Mouse (Mus musculus): ENCODE results near the gene Ptpru. TPM values are rescaled to one million over a fixed set of nuclear protein-coding genes. Genes with fewer than 3 reads are reported as not detected.
"Not testable (repeated sequence)": the region's sequence is repeated elsewhere in the genome, so short reads cannot be mapped to it uniquely, and the experiment has no call there.

Ptpru gene
- polyA plus RNA-seq, 1 experiment from 2014 or later = 17.2 TPM

DNA sequence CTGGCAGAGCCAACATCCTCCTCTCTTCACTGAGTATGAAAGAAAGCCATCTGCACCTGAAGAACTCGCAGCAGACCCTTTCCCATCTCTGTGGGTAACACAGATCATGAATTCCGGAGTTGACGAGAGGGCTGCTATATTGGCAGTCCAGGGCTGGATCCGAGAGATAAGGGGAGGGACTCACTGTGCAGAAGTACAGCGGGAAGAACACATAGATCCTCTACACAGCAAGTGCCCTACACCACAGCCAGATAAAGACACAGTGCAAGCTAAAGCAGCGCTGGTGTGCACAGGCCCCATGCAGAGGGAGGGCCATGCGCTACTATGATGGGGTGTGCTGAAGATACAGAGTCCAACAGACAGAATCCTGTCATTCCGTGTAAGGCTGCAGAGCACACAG, 9.0 kb downstream of the Ptpru start:
- no peak for DNase-seq (ENCODE audit: low spot score)

GRCm38 (mm10) chr4:131826905-131827304, 11.2 kb downstream of the Ptpru start:
- DNase-seq (ENCODE audit: low spot score) = peak; percentile 68
- Histone ChIP-seq H3K4me1 (replicated peaks) (peaks cover 71% of the 10 kb centered on the region), H3K27ac (peak overlapping the region; percentile 70), H3K9me3 (no peaks in the 10 kb centered on the region), H3K27me3 (ENCODE audit: insufficient read depth, poor library complexity, severe bottlenecking) (no peaks in the 10 kb centered on the region; the same call in 1 of the 2 replicates), H3K4me3 (peak overlapping the region; percentile 23; the same call in 1 of the 2 replicates), H3K36me3 (peaks cover 5% of the 10 kb centered on the region; the same call in 1 of the 2 replicates)
- WGBS = 16% methylated on average over 6 of the region's 6 CpGs

More for the DNA sequence above, 9.0 kb downstream of the Ptpru start:
- Histone ChIP-seq H3K36me3 (no peaks in the 10 kb centered on the region), H3K9me3 (no peaks in the 10 kb centered on the region), H3K27me3 (ENCODE audit: insufficient read depth, poor library complexity, severe bottlenecking) (no peaks in the 10 kb centered on the region; the same call in 1 of the 2 replicates), H3K4me1 (replicated peaks) (peaks cover 87% of the 10 kb centered on the region), H3K4me3 (no peak overlapping the region), H3K27ac (peak overlapping the region; percentile 1; the same call in 1 of the 2 replicates)
- WGBS = 82% methylated on average over 8 of the region's 8 CpGs

GRCm38 (mm10) chr4:131825830-131826229, 12.3 kb downstream of the Ptpru start:
- H3K9me3 ChIP-seq = no peaks in the 10 kb centered on the region
- H3K4me1 ChIP-seq (replicated peaks) = peaks cover 73% of the 10 kb centered on the region
- peak overlapping the region; percentile 77 for H3K27ac ChIP-seq
- no peak for DNase-seq (ENCODE audit: low spot score)
- no peaks in the 10 kb centered on the region; the same call in 1 of the 2 replicates for H3K27me3 ChIP-seq (ENCODE audit: insufficient read depth, poor library complexity, severe bottlenecking)
- H3K4me3 ChIP-seq = no peak overlapping the region
- peaks cover 5% of the 10 kb centered on the region; the same call in 1 of the 2 replicates for H3K36me3 ChIP-seq
- WGBS = 43% methylated on average over 8 of the region's 8 CpGs

DNA sequence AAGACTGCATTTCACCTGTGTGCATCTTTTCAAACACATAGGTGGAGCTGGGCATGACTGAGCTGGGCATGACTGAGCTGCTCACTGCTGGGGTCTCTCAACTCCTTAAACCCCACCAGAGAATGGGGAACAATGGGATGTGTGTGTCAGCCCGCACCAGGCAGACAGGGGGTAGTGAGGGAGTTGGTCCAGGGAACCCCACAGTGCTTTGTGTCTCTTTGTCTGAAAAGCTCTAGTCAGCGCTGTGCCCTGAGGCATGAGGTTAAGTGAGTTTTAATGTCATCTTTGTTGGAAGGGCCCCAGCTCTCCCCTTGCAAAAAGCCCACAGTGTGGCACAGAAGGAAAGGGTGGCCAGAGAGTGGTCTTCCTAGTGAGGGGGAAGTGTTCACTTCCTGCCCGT, 13.1 kb downstream of the Ptpru start:
- Histone ChIP-seq H3K27ac (peak overlapping the region; percentile 77), H3K4me1 (replicated peaks) (peaks cover 73% of the 10 kb centered on the region), H3K9me3 (no peaks in the 10 kb centered on the region), H3K27me3 (ENCODE audit: insufficient read depth, poor library complexity, severe bottlenecking) (peaks cover 3% of the 10 kb centered on the region; the same call in 1 of the 2 replicates), H3K4me3 (no peak overlapping the region), H3K36me3 (peaks cover 5% of the 10 kb centered on the region; the same call in 1 of the 2 replicates)
- no peak for DNase-seq (ENCODE audit: low spot score)
- 17% methylated on average over 3 of the region's 3 CpGs for WGBS

DNA sequence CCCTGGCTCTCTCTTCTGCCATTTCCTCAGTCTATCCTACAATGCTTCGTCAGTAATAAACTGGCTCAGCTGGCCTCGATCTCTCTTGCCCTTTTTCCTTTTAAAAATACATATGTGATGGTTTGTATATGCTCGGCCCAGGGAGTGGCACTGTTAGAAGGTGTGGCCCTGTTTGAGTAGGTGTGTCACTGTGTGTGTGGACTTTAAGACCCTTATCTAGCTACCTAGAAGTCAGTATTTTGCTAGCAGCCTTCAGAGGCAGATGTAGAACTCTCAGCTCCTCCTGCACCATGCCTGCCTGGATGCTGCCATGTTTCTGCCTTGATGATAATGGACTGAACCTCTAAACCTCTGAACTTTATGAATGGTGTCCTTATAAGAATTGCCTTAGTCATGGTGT, 15.5 kb downstream of the Ptpru start:
- no peak overlapping the region for H3K4me3 ChIP-seq
- DNase-seq (ENCODE audit: low spot score) = no peak
- no peaks in the 10 kb centered on the region for H3K9me3 ChIP-seq
- 91% methylated on average over 3 of the region's 3 CpGs for WGBS
- peaks cover 17% of the 10 kb centered on the region for H3K36me3 ChIP-seq
- H3K4me1 ChIP-seq (replicated peaks) = peaks cover 61% of the 10 kb centered on the region
- H3K27me3 ChIP-seq (ENCODE audit: insufficient read depth, poor library complexity, severe bottlenecking) = peaks cover 12% of the 10 kb centered on the region; the same call in 1 of the 2 replicates
- H3K27ac ChIP-seq = no peak overlapping the region

DNA sequence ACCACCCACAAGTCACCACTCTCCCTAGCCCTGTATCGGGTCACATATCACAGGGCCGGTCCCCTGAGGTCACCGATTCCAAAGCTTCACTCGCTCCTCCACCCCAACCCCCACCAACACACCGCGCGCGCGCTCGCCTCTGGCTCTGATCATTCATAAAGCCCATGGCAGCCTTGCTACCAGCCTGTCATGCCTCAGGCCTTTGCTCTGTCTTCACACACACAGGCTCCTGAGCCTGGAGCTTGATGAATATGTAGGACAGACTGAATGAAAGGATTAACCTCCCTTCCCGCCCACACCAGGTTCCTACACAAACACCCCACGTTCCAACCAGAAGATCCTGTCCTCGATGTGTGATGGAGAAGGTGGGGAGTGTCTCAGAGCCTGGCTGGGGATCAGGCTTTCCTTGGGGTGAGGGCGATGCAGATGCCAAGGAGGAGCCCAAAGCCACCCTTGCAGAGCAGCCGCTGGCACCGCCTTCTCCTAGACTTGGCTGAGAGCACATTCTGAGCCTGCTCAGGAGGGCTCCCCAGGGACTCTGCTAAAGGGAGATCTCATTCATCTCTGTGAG, 16.8 kb downstream of the Ptpru start:
- Histone ChIP-seq H3K4me1 (replicated peaks) (peaks cover 48% of the 10 kb centered on the region), H3K9me3 (no peaks in the 10 kb centered on the region), H3K27me3 (ENCODE audit: insufficient read depth, poor library complexity, severe bottlenecking) (peaks cover 12% of the 10 kb centered on the region; the same call in 1 of the 2 replicates), H3K27ac (peak overlapping the region; percentile 68), H3K4me3 (no peak overlapping the region; the same call in 1 of the 2 replicates), H3K36me3 (peaks cover 17% of the 10 kb centered on the region)
- DNase-seq (ENCODE audit: low spot score) = peak; percentile 43
- 33% methylated on average over 16 of the region's 16 CpGs for WGBS

DNA sequence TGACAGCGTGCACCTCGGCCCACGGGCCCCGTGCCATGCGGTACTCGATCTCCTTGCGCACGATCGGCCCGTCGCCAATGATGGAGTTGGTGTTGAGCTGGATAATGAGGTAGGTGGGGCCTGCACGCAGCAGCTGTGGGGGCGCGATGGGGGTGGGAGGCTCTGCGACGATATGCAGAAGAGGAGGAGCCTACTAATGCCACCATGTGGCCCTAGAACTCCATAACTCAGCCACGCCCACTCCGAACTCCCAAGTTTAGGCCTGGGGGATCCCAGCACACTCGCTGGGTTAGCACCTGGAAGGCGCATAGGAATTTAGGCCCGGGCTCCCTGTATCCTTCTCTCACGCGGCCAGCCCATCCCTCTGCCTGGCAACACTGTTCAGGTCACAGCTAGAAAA, 19.2 kb downstream of the Ptpru start:
- 57% methylated on average over 23 of the region's 23 CpGs for WGBS
- DNase-seq (ENCODE audit: low spot score) = no peak
- no peak overlapping the region for H3K27ac ChIP-seq
- no peak overlapping the region for H3K4me3 ChIP-seq
- H3K4me1 ChIP-seq (replicated peaks) = peaks cover 29% of the 10 kb centered on the region
- H3K36me3 ChIP-seq = peaks cover 17% of the 10 kb centered on the region
- H3K27me3 ChIP-seq (ENCODE audit: insufficient read depth, poor library complexity, severe bottlenecking) = peaks cover 12% of the 10 kb centered on the region; the same call in 1 of the 2 replicates
- H3K9me3 ChIP-seq = no peaks in the 10 kb centered on the region

DNA sequence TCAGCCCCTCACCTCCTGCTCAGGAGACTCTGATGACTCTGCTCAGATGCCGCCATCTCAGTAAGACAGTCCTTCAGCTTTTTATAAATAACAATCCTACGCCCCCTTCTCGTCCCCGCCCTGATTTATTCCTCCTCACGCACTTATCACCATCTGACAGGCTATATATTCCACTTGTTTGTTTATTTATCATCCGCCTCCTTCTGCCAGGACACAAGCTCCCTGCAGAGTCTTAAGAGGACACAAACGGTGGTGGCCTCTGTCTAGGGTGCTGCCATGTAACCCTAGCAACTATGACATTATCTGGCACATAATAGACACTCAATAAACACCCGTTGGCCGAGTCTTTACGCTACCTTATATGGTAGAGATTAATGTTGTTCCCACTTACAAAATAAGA, 22.3 kb downstream of the Ptpru start:
- Histone ChIP-seq H3K27me3 (ENCODE audit: insufficient read depth, poor library complexity, severe bottlenecking) (peaks cover 12% of the 10 kb centered on the region; the same call in 1 of the 2 replicates), H3K4me3 (no peak overlapping the region), H3K36me3 (peaks cover 13% of the 10 kb centered on the region), H3K27ac (no peak overlapping the region), H3K4me1 (replicated peaks) (peaks cover 17% of the 10 kb centered on the region), H3K9me3 (no peaks in the 10 kb centered on the region)
- no peak for DNase-seq (ENCODE audit: low spot score)
- 85% methylated on average over 10 of the region's 10 CpGs for WGBS

GRCm38 (mm10) chr4:131814869-131815268, 23.2 kb downstream of the Ptpru start:
- WGBS = 88% methylated on average over 10 of the region's 10 CpGs

GRCm38 (mm10) chr4:131813798-131814197, 24.3 kb downstream of the Ptpru start:
- WGBS = 93% methylated on average over 7 of the region's 7 CpGs
- Histone ChIP-seq H3K36me3 (peaks cover 3% of the 10 kb centered on the region), H3K4me1 (replicated peaks) (0 out of 2 replicates have a peak, but pooled peaks cover 2% of the 10 kb centered on the region), H3K9me3 (no peaks in the 10 kb centered on the region), H3K4me3 (no peak overlapping the region), H3K27me3 (ENCODE audit: insufficient read depth, poor library complexity, severe bottlenecking) (no peaks in the 10 kb centered on the region; the same call in 1 of the 2 replicates), H3K27ac (no peak overlapping the region)
- DNase-seq (ENCODE audit: low spot score) = no peak

More at GRCm38 (mm10) chr4:131814869-131815268, 23.2 kb downstream of the Ptpru start:
- H3K36me3 ChIP-seq = peaks cover 12% of the 10 kb centered on the region
- H3K27me3 ChIP-seq (ENCODE audit: insufficient read depth, poor library complexity, severe bottlenecking) = peaks cover 8% of the 10 kb centered on the region; the same call in 1 of the 2 replicates
- H3K9me3 ChIP-seq = no peaks in the 10 kb centered on the region
- no peak overlapping the region for H3K27ac ChIP-seq
- DNase-seq (ENCODE audit: low spot score) = no peak
- no peak overlapping the region for H3K4me3 ChIP-seq
- peaks cover 8% of the 10 kb centered on the region; the same call in 1 of the 2 replicates for H3K4me1 ChIP-seq (replicated peaks)

GRCm38 (mm10) chr4:131812458-131812857, 25.6 kb downstream of the Ptpru start:
- Histone ChIP-seq H3K4me3 (no peak overlapping the region), H3K27ac (no peak overlapping the region), H3K4me1 (replicated peaks) (no peaks in the 10 kb centered on the region), H3K36me3 (no peaks in the 10 kb centered on the region), H3K9me3 (no peaks in the 10 kb centered on the region), H3K27me3 (ENCODE audit: insufficient read depth, poor library complexity, severe bottlenecking) (no peaks in the 10 kb centered on the region)
- WGBS = 86% methylated on average over 11 of the region's 11 CpGs
- DNase-seq (ENCODE audit: low spot score) = no peak

GRCm38 (mm10) chr4:131805255-131805654, 32.8 kb downstream of the Ptpru start:
- Histone ChIP-seq H3K27ac (no peak overlapping the region), H3K4me3 (no peak overlapping the region), H3K9me3 (no peaks in the 10 kb centered on the region), H3K4me1 (replicated peaks) (peaks cover 19% of the 10 kb centered on the region), H3K27me3 (ENCODE audit: insufficient read depth, poor library complexity, severe bottlenecking) (no peaks in the 10 kb centered on the region), H3K36me3 (0 out of 2 replicates have a peak, but pooled peaks cover 4% of the 10 kb centered on the region)
- no peak for DNase-seq (ENCODE audit: low spot score)
- 86% methylated on average over 3 of the region's 3 CpGs for WGBS

DNA sequence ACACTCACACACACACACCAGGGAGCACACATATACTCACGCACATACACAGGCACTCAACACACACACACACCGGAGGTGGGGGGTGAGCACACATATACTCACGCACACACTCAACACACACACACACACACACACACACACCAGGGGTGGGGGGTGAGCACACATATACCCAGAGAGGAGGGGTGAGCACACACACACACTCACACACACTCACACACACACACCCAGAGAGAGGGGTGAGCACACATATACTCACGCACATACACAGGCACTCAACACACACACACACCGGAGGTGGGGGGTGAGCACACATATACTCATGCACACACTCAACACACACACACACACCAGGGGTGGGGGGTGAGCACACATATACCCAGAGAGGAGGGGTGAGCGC, 33.4 kb downstream of the Ptpru start:
- H3K4me1 ChIP-seq (replicated peaks) = peaks cover 20% of the 10 kb centered on the region
- DNase-seq (ENCODE audit: low spot score); H3K27ac ChIP-seq; H3K27me3 ChIP-seq (ENCODE audit: insufficient read depth, poor library complexity, severe bottlenecking); H3K9me3 ChIP-seq; H3K36me3 ChIP-seq; H3K4me3 ChIP-seq: not testable (repeated sequence)
- 86% methylated on average over 4 of the region's 6 CpGs for WGBS

All from hindbrain, embryonic 10.5 days (tissue).